Mouse (Mus musculus) leukemia stem cell, adult 10-12 weeks (primary cell): Measurements from ENCODE around the gene Gm20894. TPM values are rescaled to one million over a fixed set of nuclear protein-coding genes. Genes with fewer than 3 reads are reported as not detected.

Experiments used
- polyA plus RNA-seq: library from polyadenylated mRNA; stranded (reverse); fragments of >175 nt; gene quantifications from 2 replicates; pipeline ENCODE4 v1.2.3, GENCODE M21; 2012; ENCODE audit warnings: low replicate concordance

The Gm20894 gene
- polyA plus RNA-seq: not detected in 2 replicates

GRCm38 (mm10) chrY:28271412-28271811, at the start of gene Gm20894:
Gm20894 (minus strand) TSS chrY:28271512.

